Mouse (Mus musculus) lung, postnatal 0 days (tissue): ENCODE measurements around the gene Gm3317. TPM values are rescaled to one million over a fixed set of nuclear protein-coding genes. Genes with fewer than 3 reads are reported as not detected.
"Not testable (repeated sequence)": the region's sequence is repeated elsewhere in the genome, so short reads cannot be mapped to it uniquely, and the experiment has no call there.

Experiments
- ATAC-seq: fragments of 200-750 bp; cut with Nextera tagmentation; 2 replicates; pipeline ENCODE4 v1.8.0; 2017; ENCODE audit warnings: moderate library complexity
- DNase-seq: peaks from one replicate; pipeline ENCODE4 v3.0.0-alpha.2; 2016; ENCODE audit warnings: low spot score
- H3K27ac ChIP-seq: fragments of 300-500 bp; sonication (generic); 2 replicates; pipeline ENCODE4 v1.5.1; 2014; ENCODE audit warnings: antibody characterized with exemption, mild to moderate bottlenecking, low read length, mixed read lengths
- H3K27me3 ChIP-seq: fragments of 300-500 bp; sonication (generic); replicated peaks from 2 replicates; pipeline ENCODE4 v1.6.1; 2014; ENCODE audit warnings: low read length, mixed read lengths; ENCODE audit not compliant: insufficient read depth
- H3K36me3 ChIP-seq: fragments of 300-500 bp; sonication (generic); 2 replicates; pipeline ENCODE4 v1.6.1; 2014; ENCODE audit warnings: low read length, mixed read lengths; ENCODE audit not compliant: insufficient read depth
- H3K4me1 ChIP-seq: fragments of 300-500 bp; sonication (generic); 2 replicates; pipeline ENCODE4 v1.6.1; 2014; ENCODE audit warnings: antibody characterized with exemption, low read depth, low read length, mixed read lengths; ENCODE audit not compliant: insufficient read depth
- H3K4me2 ChIP-seq: fragments of 300-500 bp; sonication (generic); replicated peaks from 2 replicates; pipeline ENCODE4 v1.6.1; 2014; ENCODE audit warnings: low read depth, mild to moderate bottlenecking, low read length, moderate library complexity, mixed read lengths
- H3K4me3 ChIP-seq: fragments of 300-500 bp; sonication (generic); 2 replicates; pipeline ENCODE4 v1.5.1; 2014; ENCODE audit warnings: low read depth, low read length
- H3K9ac ChIP-seq: fragments of 300-500 bp; sonication (generic); replicated peaks from 2 replicates; pipeline ENCODE4 v1.6.1; 2014; ENCODE audit warnings: low read depth, mild to moderate bottlenecking
- H3K9me3 ChIP-seq: fragments of 300-500 bp; sonication (generic); 2 replicates; pipeline ENCODE4 v1.6.1; 2016; ENCODE audit warnings: low read length, mixed read lengths
- WGBS: fragments of 180-500 bp; shearing (Covaris S2); extraction: QIAGEN DNeasy Blood & Tissue Kit; methylation state at CpG from one replicate; pipeline ENCODE4 v1.1.7; 2014; 5-methylcytosine and 5-hydroxymethylcytosine counted together
- polyA plus RNA-seq: library from polyadenylated mRNA; unstranded; fragments of >200 nt; fragmentation: Nextera tagmentation; extraction: Ambion mirVana; gene quantifications from 2 replicates; pipeline ENCODE4 v1.2.1, GENCODE M21; 2015

Gene Gm3317
- not detected in 2 replicates for polyA plus RNA-seq

DNA sequence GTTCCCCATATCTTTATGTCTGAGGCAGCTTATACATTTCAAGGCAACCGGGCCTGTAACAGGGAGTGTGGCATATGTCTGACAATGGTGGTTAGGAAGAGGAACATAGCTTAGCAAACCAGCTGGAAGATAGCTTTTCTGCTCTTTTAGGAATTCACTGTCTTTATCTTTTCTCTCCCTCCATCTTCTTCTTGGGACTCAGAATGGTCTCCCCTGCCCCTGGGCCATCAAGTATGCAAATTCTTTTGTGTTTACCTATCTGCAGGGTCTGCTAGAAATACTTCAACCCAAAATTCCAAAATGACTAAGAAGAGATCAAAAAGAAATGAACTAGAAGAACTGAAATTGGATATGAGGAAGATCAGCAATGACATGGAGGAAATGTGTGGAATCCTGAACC lies at the start of gene Gm3317:
Gene Gm3317 (plus strand): TSS at position 301 of the 400 bp plus-strand sequence.
- H3K9ac ChIP-seq, H3K9me3 ChIP-seq, H3K4me2 ChIP-seq, H3K27me3 ChIP-seq, H3K4me3 ChIP-seq, H3K27ac ChIP-seq, DNase-seq, H3K4me1 ChIP-seq, H3K36me3 ChIP-seq, ATAC-seq: not testable (repeated sequence)
- WGBS, result no CpG with 5 or more reads among the region's 1 CpGs

GRCm38 (mm10) chr14:5131219-5131618 lies 33.1 kb upstream of the Gm3317 start, which contains the start of gene Gm8279:
Gm8279 (plus strand) TSS chr14:5131519.
- not testable (repeated sequence) for H3K9me3 ChIP-seq, H3K4me2 ChIP-seq, DNase-seq, H3K4me3 ChIP-seq, H3K36me3 ChIP-seq, H3K9ac ChIP-seq, H3K27ac ChIP-seq, ATAC-seq, H3K27me3 ChIP-seq, H3K4me1 ChIP-seq
- WGBS, result 61% methylated on average over 2 of the region's 2 CpGs

GRCm38 (mm10) chr14:5185493-5185892 lies 21.2 kb downstream of the Gm3317 start, which contains the start of gene Gm8271:
Gm8271 (plus strand) TSS chr14:5185793.
- H3K4me3 ChIP-seq, DNase-seq, H3K36me3 ChIP-seq, H3K4me1 ChIP-seq, H3K9ac ChIP-seq, ATAC-seq, H3K27me3 ChIP-seq, H3K27ac ChIP-seq, H3K9me3 ChIP-seq, H3K4me2 ChIP-seq: not testable (repeated sequence)
- no CpG with 5 or more reads among the region's 3 CpGs for WGBS

Other genes starting within 250 kb of the Gm3317 start
- not detected in 2 replicates for gene Gm8297, start 180.6 kb upstream of the Gm3317 start, polyA plus RNA-seq
- not detected in 2 replicates for gene Gm3298, start 148.6 kb upstream of the Gm3317 start, polyA plus RNA-seq
- gene 4930555G01Rik, start 113.9 kb upstream of the Gm3317 start, polyA plus RNA-seq, result not detected in 2 replicates
- gene Gm8281, start 93.5 kb upstream of the Gm3317 start, polyA plus RNA-seq, result 0.37 and 0.46 TPM in 2 replicates
- not detected in 2 replicates for gene Gm8279, start 33.0 kb upstream of the Gm3317 start, polyA plus RNA-seq
- gene Gm8271, start 21.3 kb downstream of the Gm3317 start, polyA plus RNA-seq, result not detected in 2 replicates
- gene Gm3526, start 96.0 kb downstream of the Gm3317 start, polyA plus RNA-seq, result not detected in 2 replicates
- not detected in 2 replicates for gene Gm3542, start 170.4 kb downstream of the Gm3317 start, polyA plus RNA-seq
- 0.29 TPM in 1 of 2 replicates, not detected in the other for gene Gm3500, start 224.5 kb downstream of the Gm3317 start, polyA plus RNA-seq